Mouse (Mus musculus) limb, embryonic 14.5 days (tissue): ENCODE results near the gene Slc48a1. TPM values are rescaled to one million over a fixed set of nuclear protein-coding genes. Genes with fewer than 3 reads are reported as not detected.

ENCODE experiments used
- ATAC-seq: fragments of 200-750 bp; cut with Nextera tagmentation; 2 replicates; pipeline ENCODE4 v1.8.0; 2017; ENCODE audit warnings: low read depth, moderate number of reproducible peaks, moderate TSS enrichment; ENCODE audit not compliant: low FRiP score
- DNase-seq: peaks from one replicate; pipeline ENCODE4 v3.0.0-alpha.2; 2015; ENCODE audit warnings: low spot score
- H3K27ac ChIP-seq: fragments of 300-500 bp; sonication (generic); replicated peaks from 2 replicates; pipeline ENCODE4 v1.5.1; 2014; ENCODE audit warnings: low read depth, mild to moderate bottlenecking, low read length, moderate library complexity, mixed read lengths
- H3K27me3 ChIP-seq: fragments of 300-500 bp; sonication (generic); 2 replicates; pipeline ENCODE4 v1.6.1; 2014; ENCODE audit warnings: low read length, mixed read lengths; ENCODE audit not compliant: control insufficient read depth, insufficient read depth
- H3K36me3 ChIP-seq: fragments of 300-500 bp; sonication (generic); 2 replicates; pipeline ENCODE4 v1.6.1; 2014; ENCODE audit warnings: mild to moderate bottlenecking, low read length, moderate library complexity, mixed read lengths; ENCODE audit not compliant: control insufficient read depth, insufficient read depth
- H3K4me1 ChIP-seq: fragments of 300-500 bp; sonication (generic); 2 replicates; pipeline ENCODE4 v1.6.1; 2014; ENCODE audit warnings: antibody characterized with exemption, low read length, mixed read lengths; ENCODE audit not compliant: control insufficient read depth, insufficient read depth
- H3K4me2 ChIP-seq: fragments of 300-500 bp; sonication (generic); replicated peaks from 2 replicates; pipeline ENCODE4 v1.6.1; 2014; ENCODE audit warnings: low read depth, mild to moderate bottlenecking, low read length, moderate library complexity; ENCODE audit not compliant: severe bottlenecking
- H3K4me3 ChIP-seq: fragments of 300-500 bp; sonication (generic); replicated peaks from 2 replicates; pipeline ENCODE4 v1.5.1; 2014; ENCODE audit warnings: low read length
- H3K9ac ChIP-seq: fragments of 300-500 bp; sonication (generic); 2 replicates; pipeline ENCODE4 v1.6.1; 2014; ENCODE audit warnings: mild to moderate bottlenecking, low read depth, low read length, moderate library complexity; ENCODE audit not compliant: severe bottlenecking
- H3K9me3 ChIP-seq: fragments of 300-500 bp; sonication (generic); 2 replicates; pipeline ENCODE4 v1.6.1; 2016; ENCODE audit warnings: low read length; ENCODE audit not compliant: control insufficient read depth
- POLR2A ChIP-seq: fragments of 200-500 bp; IDR thresholded peaks from 2 replicates; pipeline ENCODE4 v1.8.0; 2012; ENCODE audit warnings: inconsistent platforms, mild to moderate bottlenecking, moderate library complexity, borderline replicate concordance; ENCODE audit not compliant: insufficient read depth, insufficient read length; ENCODE audit errors: extremely low read depth
- WGBS: fragments of 180-500 bp; shearing (Covaris S2); extraction: QIAGEN DNeasy Blood & Tissue Kit; methylation state at CpG from one replicate; pipeline ENCODE4 v1.1.7; 2014; 5-methylcytosine and 5-hydroxymethylcytosine counted together
- polyA plus RNA-seq, 2 experiments: library from polyadenylated mRNA; depleted of rRNA in 1 of 2; stranded (reverse) in 1 of 2; unstranded in 1 of 2; fragments of >200 nt; fragmentation: Nextera tagmentation in 1 of 2; extraction: Ambion mirVana in 1 of 2; gene quantifications; 2 replicates each; pipeline versions ENCODE4 v1.2.1 to v1.2.3; 2012 to 2014

The Slc48a1 gene
- polyA plus RNA-seq, 2 experiments = 23.4 to 46.2 TPM

DNA sequence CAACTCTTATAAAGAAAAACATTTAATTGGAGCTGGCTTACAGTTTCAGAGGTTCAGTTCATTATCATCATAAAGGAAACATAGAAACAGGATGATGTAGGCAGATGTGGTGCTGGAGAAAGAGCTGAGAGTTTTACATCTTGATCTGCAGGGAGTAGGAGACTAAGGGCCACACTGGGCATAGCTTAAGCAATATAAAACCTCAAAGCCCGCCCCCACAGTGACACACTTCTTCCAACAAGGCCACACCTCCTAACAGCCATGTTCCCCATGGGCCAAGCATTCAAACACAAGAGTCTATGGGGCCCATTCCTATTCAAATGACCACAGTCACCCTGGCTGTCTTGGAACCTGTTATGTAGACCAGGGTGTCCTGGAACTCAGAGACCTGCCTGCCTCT lies 1.3 kb downstream of the Slc48a1 start:
- no peak for TF ChIP-seq POLR2A
- H3K36me3 ChIP-seq = no peaks in the 10 kb centered on the region
- H3K4me2 ChIP-seq = no peak overlapping the region
- DNase-seq (no peak), ATAC-seq (no peak)
- no peak overlapping the region for H3K9ac ChIP-seq
- H3K9me3 ChIP-seq = no peaks in the 10 kb centered on the region
- no peaks in the 10 kb centered on the region for H3K27me3 ChIP-seq
- 82% methylated on average over 1 of the region's 1 CpGs for WGBS
- H3K4me1 ChIP-seq = peaks cover 31% of the 10 kb centered on the region
- no peak overlapping the region for H3K4me3 ChIP-seq
- H3K27ac ChIP-seq = no peak overlapping the region

DNA sequence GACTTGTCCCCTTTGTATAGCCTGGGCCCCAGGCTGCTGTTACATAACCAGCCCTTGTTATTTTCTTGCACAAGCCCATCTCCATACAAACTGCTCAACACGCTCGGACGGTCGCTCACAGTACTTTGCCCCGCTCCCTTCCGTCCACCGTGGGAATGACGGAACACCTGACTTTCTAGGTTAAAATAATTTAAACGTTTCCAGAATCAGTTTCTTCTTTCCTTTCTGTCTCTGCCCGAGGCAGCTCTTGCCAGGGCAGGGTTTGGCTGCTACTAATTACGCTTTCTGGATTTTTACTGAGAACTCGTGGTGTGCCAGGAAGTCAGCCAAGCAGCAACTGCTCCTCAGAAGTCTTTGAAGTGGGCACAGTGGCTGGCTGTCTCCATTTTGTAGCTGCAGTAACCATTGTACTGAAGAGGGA lies 2.3 kb downstream of the Slc48a1 start:
- H3K27me3 ChIP-seq = no peaks in the 10 kb centered on the region
- no peak for TF ChIP-seq POLR2A
- peak; percentile 47 for DNase-seq
- H3K27ac ChIP-seq = peak overlapping the region; percentile 61
- ATAC-seq = no peak
- 0 out of 2 replicates have a peak overlapping the region, but pooled peaks have one; percentile 2 for H3K9ac ChIP-seq
- H3K9me3 ChIP-seq = no peaks in the 10 kb centered on the region
- peaks cover 34% of the 10 kb centered on the region for H3K4me1 ChIP-seq
- no peaks in the 10 kb centered on the region for H3K36me3 ChIP-seq
- H3K4me2 ChIP-seq = no peak overlapping the region
- no peak overlapping the region for H3K4me3 ChIP-seq
- 21% methylated on average over 12 of the region's 12 CpGs for WGBS

DNA sequence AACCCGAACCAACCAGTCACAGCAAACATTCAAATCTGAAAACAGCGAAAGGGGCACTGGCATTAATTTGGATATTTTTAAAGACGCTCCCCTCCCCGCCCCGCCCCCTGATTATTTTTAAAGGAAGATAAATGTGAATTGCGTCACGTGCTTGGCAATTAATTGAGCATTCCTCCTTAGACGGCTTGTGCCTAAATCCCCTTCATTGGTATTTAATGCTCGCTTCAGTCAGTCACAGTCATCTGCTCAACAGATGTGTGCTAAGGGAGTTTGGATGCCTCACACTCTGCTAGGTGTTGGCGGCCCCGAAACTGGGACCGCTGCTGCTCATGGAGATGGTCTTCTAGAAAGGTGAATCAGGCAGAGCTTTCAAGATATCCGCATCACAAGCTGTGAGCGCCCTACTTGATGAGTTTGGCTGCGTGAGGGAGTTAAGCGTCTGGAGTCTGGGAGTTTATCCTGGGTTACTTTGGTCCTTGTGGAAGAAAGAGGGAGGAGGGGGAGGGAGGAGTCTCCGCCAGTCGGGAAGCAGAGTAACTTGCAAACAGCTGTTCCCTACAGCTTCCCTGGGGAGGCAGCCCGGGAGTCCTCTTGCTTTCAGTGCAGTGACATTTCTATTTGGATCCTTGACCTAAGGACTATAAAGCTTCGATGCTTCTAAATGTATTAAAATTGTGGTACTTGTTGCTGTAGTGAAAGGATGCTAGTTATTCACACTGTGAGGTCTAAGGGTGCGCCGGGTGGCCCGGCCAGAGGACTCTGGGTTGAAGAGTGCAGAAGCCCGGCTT lies 3.8 kb downstream of the Slc48a1 start:
- peak overlapping the region; percentile 39 for H3K27ac ChIP-seq
- H3K4me2 ChIP-seq = peak overlapping the region; percentile 23
- peak; percentile 85 for DNase-seq
- peak; percentile 47; the same call in 1 of the 2 replicates for ATAC-seq
- no peak overlapping the region for H3K9ac ChIP-seq
- H3K4me1 ChIP-seq = peaks cover 34% of the 10 kb centered on the region
- no peaks in the 10 kb centered on the region for H3K9me3 ChIP-seq
- TF ChIP-seq POLR2A = no peak
- H3K27me3 ChIP-seq = no peaks in the 10 kb centered on the region
- WGBS = 4% methylated on average over 24 of the region's 24 CpGs
- no peaks in the 10 kb centered on the region for H3K36me3 ChIP-seq
- H3K4me3 ChIP-seq = peak overlapping the region; percentile 15

DNA sequence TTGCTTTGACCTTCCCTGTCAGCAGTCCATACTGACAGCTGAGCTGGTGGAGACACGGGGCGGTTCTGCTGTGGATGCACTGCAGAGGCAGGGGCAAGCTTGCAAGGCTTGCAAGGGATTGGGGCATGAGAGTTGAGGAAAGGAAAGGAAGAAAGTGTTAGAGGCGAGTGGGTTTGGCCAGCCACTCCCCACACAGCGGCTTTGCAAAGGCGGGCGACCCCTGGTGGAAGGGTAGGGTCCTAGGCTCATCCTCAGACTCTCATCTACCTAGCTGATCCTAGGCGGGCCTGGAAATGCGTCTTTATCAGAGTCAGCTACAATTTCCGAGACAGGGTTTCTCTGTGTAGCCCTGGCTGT lies 4.4 kb downstream of the Slc48a1 start:
- 5% methylated on average over 9 of the region's 9 CpGs for WGBS
- Histone ChIP-seq H3K27me3 (no peaks in the 10 kb centered on the region), H3K4me1 (peaks cover 32% of the 10 kb centered on the region), H3K9me3 (no peaks in the 10 kb centered on the region), H3K27ac (peak overlapping the region; percentile 39), H3K4me3 (peak overlapping the region; percentile 15), H3K4me2 (peak overlapping the region; percentile 23), H3K9ac (no peak overlapping the region), H3K36me3 (no peaks in the 10 kb centered on the region)
- TF ChIP-seq POLR2A = no peak
- DNase-seq = peak; percentile 73
- peak; percentile 6; the same call in 1 of the 2 replicates for ATAC-seq

DNA sequence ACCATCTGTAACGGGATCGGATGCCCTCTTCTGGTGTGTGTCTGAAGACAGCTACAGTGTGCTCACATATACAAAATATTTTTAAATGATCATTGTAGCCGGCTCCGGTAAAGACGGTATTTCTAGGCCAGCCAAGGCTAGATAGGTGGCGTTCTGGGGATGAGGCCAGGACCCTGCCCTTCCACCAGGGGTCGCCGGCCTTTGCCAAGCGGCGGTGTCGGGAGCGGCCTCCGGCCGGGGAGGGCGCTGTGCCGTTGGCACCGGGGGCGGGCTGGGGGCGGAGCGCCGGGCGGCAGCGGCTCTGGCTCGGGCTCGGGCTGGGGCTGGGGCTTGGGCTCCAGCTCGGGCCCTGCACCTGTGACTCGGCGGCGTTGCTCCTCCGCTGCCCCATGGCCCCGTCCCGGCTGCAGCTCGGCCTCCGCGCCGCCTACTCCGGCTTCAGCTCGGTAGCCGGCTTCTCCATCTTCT lies 5.8 kb downstream of the Slc48a1 start:
- peak overlapping the region; percentile 81 for H3K9ac ChIP-seq
- no peaks in the 10 kb centered on the region for H3K9me3 ChIP-seq
- H3K27me3 ChIP-seq = no peaks in the 10 kb centered on the region
- H3K4me3 ChIP-seq = peak overlapping the region; percentile 75
- peak; percentile 68; the same call in 1 of the 2 replicates for TF ChIP-seq POLR2A
- DNase-seq (peak; percentile 73), ATAC-seq (peak; percentile 60)
- H3K27ac ChIP-seq = no peak overlapping the region
- no peaks in the 10 kb centered on the region for H3K36me3 ChIP-seq
- H3K4me1 ChIP-seq = peaks cover 32% of the 10 kb centered on the region
- peak overlapping the region; percentile 88 for H3K4me2 ChIP-seq
- 3% methylated on average over 33 of the region's 39 CpGs for WGBS
